Comparison of ENCODE assay signal across 39 mouse cellular contexts in the genomic region with DNA sequence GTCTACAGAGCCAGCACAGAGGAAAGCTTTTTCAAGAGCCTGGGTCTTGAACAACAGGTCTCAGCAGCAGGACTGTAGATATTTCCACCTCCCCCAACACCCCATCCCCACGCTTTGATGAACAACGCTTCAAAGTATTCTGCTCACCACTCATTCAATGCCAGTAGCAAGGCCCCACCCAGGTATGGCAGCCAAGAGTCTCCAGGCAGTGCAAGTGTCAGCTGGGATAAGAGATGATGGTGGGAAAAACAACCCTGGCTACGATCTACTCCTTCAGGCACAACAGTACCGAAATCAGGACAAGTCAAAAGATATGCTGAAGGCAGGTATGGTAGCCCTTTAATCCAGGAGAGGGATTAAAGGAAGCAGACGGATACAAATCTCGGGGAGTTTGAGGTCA. TPM values are rescaled to one million over a fixed set of nuclear protein-coding genes. Genes with fewer than 3 reads are reported as not detected.
"Had no signal": no experiment of that assay in that cellular context is flagged by ENCODE, and none has a peak within 500 bp of the region (broad histone marks: within the 10 kb centered on the region; RNA-seq: fewer than 3 reads in every experiment).

No protein-coding gene starts in this region.

- H3K27ac ChIP-seq: embryonic facial prominence, embryonic 10.5 days; embryonic facial prominence, embryonic 12.5 days; embryonic facial prominence, embryonic 13.5 days; embryonic facial prominence, embryonic 15.5 days; forebrain, embryonic 10.5 days; forebrain, embryonic 12.5 days; forebrain, embryonic 13.5 days; forebrain, embryonic 15.5 days; gastrocnemius, adult 2 months; heart, adult 2 months had no signal

- DNase-seq: cerebellum, adult 2 months; cerebellum, adult 8-10 months; cerebellum, adult 9-10 months; cerebellum, adult 9-11 months; cerebellum, postnatal 10 days; cerebellum, postnatal 14 days; cerebellum, postnatal 25 days; cerebellum, postnatal 36 days; embryo, embryonic 11 days; forebrain, postnatal 0 days; gastrocnemius, adult 2 months; gastrocnemius, postnatal 10 days; gastrocnemius, postnatal 14 days; gastrocnemius, postnatal 25 days; gastrocnemius, postnatal 36 days; heart, adult 11 months; heart, adult 18-20 months; heart, adult 2 months had no signal

- H3K4me3 ChIP-seq: embryonic facial prominence, embryonic 10.5 days; embryonic facial prominence, embryonic 12.5 days; embryonic facial prominence, embryonic 13.5 days; embryonic facial prominence, embryonic 15.5 days; erythroblast, embryonic 14.5 days; forebrain, embryonic 10.5 days; forebrain, embryonic 12.5 days; forebrain, embryonic 13.5 days; forebrain, embryonic 15.5 days; gastrocnemius, adult 2 months; heart, adult 2 months had no signal

- H3K36me3 ChIP-seq: embryonic facial prominence, embryonic 10.5 days; embryonic facial prominence, embryonic 12.5 days; embryonic facial prominence, embryonic 13.5 days; embryonic facial prominence, embryonic 15.5 days; forebrain, embryonic 10.5 days; forebrain, embryonic 12.5 days; forebrain, embryonic 15.5 days had no signal

- H3K9me3 ChIP-seq: embryonic facial prominence, embryonic 10.5 days; embryonic facial prominence, embryonic 12.5 days; embryonic facial prominence, embryonic 13.5 days; embryonic facial prominence, embryonic 15.5 days; forebrain, embryonic 10.5 days; forebrain, embryonic 12.5 days; forebrain, embryonic 13.5 days; forebrain, embryonic 15.5 days had no signal

- H3K27me3 ChIP-seq: embryonic facial prominence, embryonic 12.5 days; embryonic facial prominence, embryonic 13.5 days; embryonic facial prominence, embryonic 15.5 days; forebrain, embryonic 12.5 days; forebrain, embryonic 13.5 days; forebrain, embryonic 15.5 days had no signal

- H3K4me1 ChIP-seq: embryonic facial prominence, embryonic 12.5 days; embryonic facial prominence, embryonic 13.5 days; embryonic facial prominence, embryonic 15.5 days; forebrain, embryonic 10.5 days; forebrain, embryonic 12.5 days; forebrain, embryonic 13.5 days; forebrain, embryonic 15.5 days had no signal

- ATAC-seq: forebrain, embryonic 13.5 days; forebrain, embryonic 14.5 days; forebrain, embryonic 15.5 days; forebrain, embryonic 16.5 days; forebrain, postnatal 0 days had no signal

RNA-seq across cellular contexts. Expression of gene Ctse, which starts 11.9 kb away (rescaled TPM):
- total RNA-seq: gastrocnemius, adult 8-10 months had no signal
- polyA plus RNA-seq: cortical plate, adult 2 months; embryonic facial prominence, embryonic 10.5 days; embryonic facial prominence, embryonic 13.5 days; forebrain, embryonic 10.5 days; forebrain, embryonic 12.5 days; forebrain, embryonic 13.5 days; forebrain, embryonic 14.5 days; forebrain, embryonic 15.5 days; forebrain, embryonic 16.5 days; frontal cortex, adult 2 months had no signal

RNA-seq across cellular contexts. Expression of gene Avpr1b, which starts 27.2 kb away (rescaled TPM):
- total RNA-seq: common myeloid progenitor, adult 5-6 weeks; forebrain, postnatal 0 days; gastrocnemius, adult 18-20 months; gastrocnemius, adult 2 months; gastrocnemius, adult 8-10 months; gastrocnemius, postnatal 10 days; gastrocnemius, postnatal 14 days; gastrocnemius, postnatal 25 days; gastrocnemius, postnatal 36 days; gastrocnemius, postnatal 4 days; granulocyte monocyte progenitor cell, adult 5-6 weeks; heart, adult 18-20 months; heart, adult 2 months; heart, adult 8-10 months had no signal
- polyA plus RNA-seq: cerebellum, adult 2 months; cortical plate, adult 2 months; embryonic facial prominence, embryonic 10.5 days; embryonic facial prominence, embryonic 11.5 days; embryonic facial prominence, embryonic 12.5 days; embryonic facial prominence, embryonic 13.5 days; embryonic facial prominence, embryonic 15.5 days; erythroblast, embryonic 14.5 days; forebrain, embryonic 10.5 days; forebrain, embryonic 12.5 days; forebrain, embryonic 13.5 days; forebrain, embryonic 14.5 days; forebrain, embryonic 15.5 days; forebrain, embryonic 16.5 days; forebrain, postnatal 0 days; frontal cortex, adult 2 months; gonadal fat pad, adult 2 months; heart, adult 2 months had no signal
